Mouse (Mus musculus) hindbrain, embryonic 12.5 days (tissue): ENCODE data around the gene Ints1. TPM values are rescaled to one million over a fixed set of nuclear protein-coding genes. Genes with fewer than 3 reads are reported as not detected.
A peak's percentile ranks its signal among the peaks of the same experiment; 100 is the strongest.

Experiments
- ATAC-seq: fragments of 200-750 bp; cut with Nextera tagmentation; 2 replicates; pipeline ENCODE4 v1.8.0; 2017; ENCODE audit warnings: moderate TSS enrichment; ENCODE audit not compliant: low FRiP score
- H3K27ac ChIP-seq: fragments of 300-500 bp; sonication (generic); 2 replicates; pipeline ENCODE4 v1.5.1; 2016; ENCODE audit warnings: mild to moderate bottlenecking
- H3K27me3 ChIP-seq: fragments of 300-500 bp; sonication (generic); 2 replicates; pipeline ENCODE4 v1.6.1; 2016; ENCODE audit warnings: mild to moderate bottlenecking
- H3K36me3 ChIP-seq: fragments of 300-500 bp; sonication (generic); 2 replicates; pipeline ENCODE4 v1.6.1; 2016; ENCODE audit warnings: mild to moderate bottlenecking
- H3K4me1 ChIP-seq: fragments of 300-500 bp; sonication (generic); 2 replicates; pipeline ENCODE4 v1.6.1; 2016
- H3K4me2 ChIP-seq: fragments of 300-500 bp; sonication (generic); replicated peaks from 2 replicates; pipeline ENCODE4 v1.6.1; 2016; ENCODE audit warnings: mild to moderate bottlenecking
- H3K4me3 ChIP-seq: fragments of 300-500 bp; sonication (generic); 2 replicates; pipeline ENCODE4 v1.5.1; 2016; ENCODE audit warnings: mild to moderate bottlenecking
- H3K9ac ChIP-seq: fragments of 300-500 bp; sonication (generic); 2 replicates; pipeline ENCODE4 v1.6.1; 2016; ENCODE audit warnings: mild to moderate bottlenecking, moderate library complexity
- H3K9me3 ChIP-seq: fragments of 300-500 bp; sonication (generic); replicated peaks from 2 replicates; pipeline ENCODE4 v1.6.1; 2016; ENCODE audit warnings: mild to moderate bottlenecking
- WGBS: fragments of 180-500 bp; shearing (Covaris S2); methylation state at CpG from one replicate; pipeline ENCODE4 v1.1.7; 2016; 5-methylcytosine and 5-hydroxymethylcytosine counted together
- polyA plus RNA-seq: library from polyadenylated mRNA; unstranded; fragments of >200 nt; fragmentation: Nextera tagmentation; extraction: Ambion mirVana; gene quantifications from 2 replicates; pipeline ENCODE4 v1.2.1, GENCODE M21; 2016

The Ints1 gene
- polyA plus RNA-seq, 1 experiment from 2014 or later, result 37.7 TPM

- no peaks in the 10 kb centered on the region for H3K9me3 ChIP-seq
- H3K27me3 ChIP-seq, result peaks cover 54% of the 10 kb centered on the region
- ATAC-seq, result no peak
- H3K27ac ChIP-seq, result no peak overlapping the region
- H3K9ac ChIP-seq, result no peak overlapping the region
- WGBS, result 72% methylated on average over 20 of the region's 20 CpGs
- H3K4me3 ChIP-seq, result no peak overlapping the region
- no peaks in the 10 kb centered on the region for H3K36me3 ChIP-seq
- H3K4me2 ChIP-seq, result no peak overlapping the region
- no peaks in the 10 kb centered on the region for H3K4me1 ChIP-seq
These were observed 37.1 kb upstream of the Ints1 start for GRCm38 (mm10) chr5:139812398-139813125.

- Histone ChIP-seq H3K27ac (no peak overlapping the region), H3K4me3 (no peak overlapping the region), H3K27me3 (peaks cover 54% of the 10 kb centered on the region), H3K36me3 (no peaks in the 10 kb centered on the region), H3K9ac (no peak overlapping the region), H3K4me2 (no peak overlapping the region), H3K4me1 (no peaks in the 10 kb centered on the region), H3K9me3 (no peaks in the 10 kb centered on the region)
- no peak for ATAC-seq
- 80% methylated on average over 15 of the region's 15 CpGs for WGBS
These were observed 36.4 kb upstream of the Ints1 start for GRCm38 (mm10) chr5:139811677-139812397.

GRCm38 (mm10) chr5:139809397-139809796 is 33.9 kb upstream of the Ints1 start:
- no peak overlapping the region for H3K9ac ChIP-seq
- no peaks in the 10 kb centered on the region for H3K9me3 ChIP-seq
- H3K4me1 ChIP-seq, result no peaks in the 10 kb centered on the region
- no peak overlapping the region for H3K4me3 ChIP-seq
- no peaks in the 10 kb centered on the region for H3K36me3 ChIP-seq
- no peak for ATAC-seq
- no peak overlapping the region for H3K27ac ChIP-seq
- peaks cover 31% of the 10 kb centered on the region for H3K27me3 ChIP-seq
- H3K4me2 ChIP-seq, result no peak overlapping the region
- WGBS, result 47% methylated on average over 4 of the region's 4 CpGs

GRCm38 (mm10) chr5:139805924-139806323 is 30.4 kb upstream of the Ints1 start:
- WGBS, result 89% methylated on average over 8 of the region's 8 CpGs
- no peak for ATAC-seq
- peaks cover 10% of the 10 kb centered on the region for H3K36me3 ChIP-seq
- H3K27ac ChIP-seq, result no peak overlapping the region
- H3K4me1 ChIP-seq, result peaks cover 13% of the 10 kb centered on the region
- no peak overlapping the region for H3K9ac ChIP-seq
- peaks cover 15% of the 10 kb centered on the region for H3K27me3 ChIP-seq
- H3K9me3 ChIP-seq, result no peaks in the 10 kb centered on the region
- H3K4me2 ChIP-seq, result no peak overlapping the region
- H3K4me3 ChIP-seq, result no peak overlapping the region

GRCm38 (mm10) chr5:139804573-139805111 is 29.2 kb upstream of the Ints1 start:
- Histone ChIP-seq H3K9me3 (no peaks in the 10 kb centered on the region), H3K27ac (no peak overlapping the region), H3K9ac (no peak overlapping the region), H3K4me1 (peaks cover 18% of the 10 kb centered on the region), H3K27me3 (peaks cover 28% of the 10 kb centered on the region), H3K36me3 (peaks cover 23% of the 10 kb centered on the region), H3K4me2 (no peak overlapping the region), H3K4me3 (no peak overlapping the region)
- no peak for ATAC-seq
- WGBS, result 88% methylated on average over 11 of the region's 11 CpGs

- ATAC-seq, result peak; percentile 60
- 8% methylated on average over 6 of the region's 6 CpGs for WGBS
- Histone ChIP-seq H3K36me3 (peaks cover 24% of the 10 kb centered on the region), H3K4me1 (peaks cover 23% of the 10 kb centered on the region), H3K27me3 (peaks cover 33% of the 10 kb centered on the region), H3K9ac (0 out of 2 replicates have a peak overlapping the region, but pooled peaks have one; percentile 19), H3K9me3 (no peaks in the 10 kb centered on the region), H3K4me2 (peak overlapping the region; percentile 26; the same call in 1 of the 2 replicates), H3K4me3 (0 out of 2 replicates have a peak overlapping the region, but pooled peaks have one; percentile 2), H3K27ac (no peak overlapping the region)
These were observed 28.7 kb upstream of the Ints1 start for GRCm38 (mm10) chr5:139804107-139804551.

GRCm38 (mm10) chr5:139803601-139804102 is 28.2 kb upstream of the Ints1 start:
- Histone ChIP-seq H3K4me2 (peak overlapping the region; percentile 26; the same call in 1 of the 2 replicates), H3K4me3 (0 out of 2 replicates have a peak overlapping the region, but pooled peaks have one; percentile 2), H3K27me3 (peaks cover 36% of the 10 kb centered on the region), H3K4me1 (peaks cover 27% of the 10 kb centered on the region), H3K9me3 (no peaks in the 10 kb centered on the region), H3K36me3 (peaks cover 24% of the 10 kb centered on the region), H3K27ac (no peak overlapping the region), H3K9ac (0 out of 2 replicates have a peak overlapping the region, but pooled peaks have one; percentile 19)
- peak; percentile 79 for ATAC-seq
- WGBS, result 10% methylated on average over 12 of the region's 12 CpGs

GRCm38 (mm10) chr5:139803165-139803564 is 27.7 kb upstream of the Ints1 start:
- Histone ChIP-seq H3K4me1 (peaks cover 32% of the 10 kb centered on the region), H3K9ac (no peak overlapping the region), H3K27me3 (peaks cover 36% of the 10 kb centered on the region), H3K36me3 (peaks cover 24% of the 10 kb centered on the region), H3K4me2 (no peak overlapping the region), H3K9me3 (no peaks in the 10 kb centered on the region), H3K4me3 (no peak overlapping the region), H3K27ac (no peak overlapping the region)
- WGBS, result 79% methylated on average over 8 of the region's 8 CpGs
- ATAC-seq, result no peak

- WGBS, result 93% methylated on average over 10 of the region's 10 CpGs
- H3K4me1 ChIP-seq, result peaks cover 45% of the 10 kb centered on the region
- H3K4me3 ChIP-seq, result no peak overlapping the region
- H3K36me3 ChIP-seq, result peaks cover 24% of the 10 kb centered on the region
- no peak overlapping the region for H3K4me2 ChIP-seq
- H3K27me3 ChIP-seq, result peaks cover 36% of the 10 kb centered on the region
- no peak for ATAC-seq
- H3K9ac ChIP-seq, result no peak overlapping the region
- H3K27ac ChIP-seq, result no peak overlapping the region
- no peaks in the 10 kb centered on the region for H3K9me3 ChIP-seq
These were observed 26.4 kb upstream of the Ints1 start for GRCm38 (mm10) chr5:139801880-139802279.

GRCm38 (mm10) chr5:139801231-139801630 is 25.8 kb upstream of the Ints1 start:
- no peak overlapping the region for H3K4me3 ChIP-seq
- peaks cover 52% of the 10 kb centered on the region for H3K4me1 ChIP-seq
- H3K4me2 ChIP-seq, result no peak overlapping the region
- no peaks in the 10 kb centered on the region for H3K9me3 ChIP-seq
- no peak overlapping the region for H3K27ac ChIP-seq
- H3K27me3 ChIP-seq, result peaks cover 36% of the 10 kb centered on the region
- 96% methylated on average over 8 of the region's 8 CpGs for WGBS
- peaks cover 24% of the 10 kb centered on the region for H3K36me3 ChIP-seq
- no peak for ATAC-seq
- no peak overlapping the region for H3K9ac ChIP-seq

GRCm38 (mm10) chr5:139799801-139800590 is 24.5 kb upstream of the Ints1 start:
- Histone ChIP-seq H3K9ac (peak overlapping the region; percentile 8; the same call in 1 of the 2 replicates), H3K9me3 (no peaks in the 10 kb centered on the region), H3K4me2 (no peak overlapping the region), H3K4me1 (peaks cover 61% of the 10 kb centered on the region), H3K27ac (no peak overlapping the region), H3K4me3 (no peak overlapping the region), H3K27me3 (peaks cover 47% of the 10 kb centered on the region), H3K36me3 (peaks cover 24% of the 10 kb centered on the region)
- no peak for ATAC-seq
- 90% methylated on average over 33 of the region's 33 CpGs for WGBS
